Mouse (Mus musculus): ENCODE measurements around the gene Hs6st3.
"Not testable (repeated sequence)": the region's sequence is repeated elsewhere in the genome, so short reads cannot be mapped to it uniquely, and the experiment has no call there.

DNA sequence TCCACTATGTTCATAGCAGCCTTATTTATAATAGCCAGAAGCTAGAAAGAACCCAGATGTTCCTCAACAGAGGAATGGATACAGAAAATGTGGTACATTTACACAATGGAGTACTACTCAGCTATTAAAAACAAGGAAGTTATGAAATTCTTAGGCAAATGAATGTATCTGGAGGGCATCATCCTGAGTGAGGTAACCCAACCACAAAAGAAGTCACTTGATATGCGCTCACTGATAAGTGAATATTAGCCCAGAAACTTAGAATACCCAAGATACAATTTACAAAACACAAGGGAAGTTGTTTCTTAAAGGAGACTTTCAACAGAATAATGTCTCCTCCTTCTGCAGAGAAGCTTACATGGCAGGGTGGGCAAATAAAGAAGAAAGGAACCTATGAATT is 449.2 kb downstream of the Hs6st3 start:
- TF ChIP-seq POLR2A (IDR thresholded peaks at IDR 0.05; ENCODE audit: control insufficient read depth, low read depth, low read length); CTCF (IDR thresholded peaks at IDR 0.05; ENCODE audit: control insufficient read depth, insufficient read depth, insufficient replicate concordance, low read depth, low read length): not testable (repeated sequence)
